Mouse (Mus musculus): ENCODE measurements around the gene Fam72a. TPM values are rescaled to one million over a fixed set of nuclear protein-coding genes. Genes with fewer than 3 reads are reported as not detected.

Gene Fam72a
- polyA plus RNA-seq, 1 experiment from 2014 or later, result 5.7 TPM

- H3K4me3 ChIP-seq, result no peak overlapping the region
- 88% methylated on average over 4 of the region's 4 CpGs for WGBS
Measured at GRCm38 (mm10) chr1:131570391-131570790, 42.7 kb downstream of the Fam72a start.

GRCm38 (mm10) chr1:131573721-131574120, 46.0 kb downstream of the Fam72a start:
- H3K4me3 ChIP-seq, result no peak overlapping the region
- no peaks in the 10 kb centered on the region for H3K36me3 ChIP-seq
- peak; percentile 39 for DNase-seq (ENCODE audit: low spot score)
- 92% methylated on average over 14 of the region's 14 CpGs for WGBS
- H3K4me1 ChIP-seq, result no peaks in the 10 kb centered on the region
- no peaks in the 10 kb centered on the region for H3K9me3 ChIP-seq (replicated peaks)
- H3K27ac ChIP-seq (replicated peaks), result no peak overlapping the region
- H3K27me3 ChIP-seq (ENCODE audit: low read depth, poor library complexity, severe bottlenecking), result no peaks in the 10 kb centered on the region

More at GRCm38 (mm10) chr1:131570391-131570790, 42.7 kb downstream of the Fam72a start:
- Histone ChIP-seq H3K27ac (replicated peaks) (no peak overlapping the region), H3K4me1 (no peaks in the 10 kb centered on the region), H3K27me3 (ENCODE audit: low read depth, poor library complexity, severe bottlenecking) (no peaks in the 10 kb centered on the region), H3K36me3 (no peaks in the 10 kb centered on the region), H3K9me3 (replicated peaks) (no peaks in the 10 kb centered on the region)
- DNase-seq (ENCODE audit: low spot score), result no peak

GRCm38 (mm10) chr1:131578943-131579680, 51.4 kb downstream of the Fam72a start:
- no peaks in the 10 kb centered on the region for H3K9me3 ChIP-seq (replicated peaks)

GRCm38 (mm10) chr1:131580389-131580788, 52.7 kb downstream of the Fam72a start:
- Histone ChIP-seq H3K27ac (replicated peaks) (no peak overlapping the region), H3K4me1 (no peaks in the 10 kb centered on the region), H3K36me3 (no peaks in the 10 kb centered on the region), H3K4me3 (no peak overlapping the region), H3K9me3 (replicated peaks) (no peaks in the 10 kb centered on the region), H3K27me3 (ENCODE audit: low read depth, poor library complexity, severe bottlenecking) (no peaks in the 10 kb centered on the region)
- DNase-seq (ENCODE audit: low spot score), result no peak
- WGBS, result 80% methylated on average over 4 of the region's 4 CpGs

More at GRCm38 (mm10) chr1:131578943-131579680, 51.4 kb downstream of the Fam72a start:
- WGBS, result 88% methylated on average over 17 of the region's 17 CpGs
- no peak for DNase-seq (ENCODE audit: low spot score)
- Histone ChIP-seq H3K36me3 (no peaks in the 10 kb centered on the region), H3K4me3 (no peak overlapping the region), H3K27me3 (ENCODE audit: low read depth, poor library complexity, severe bottlenecking) (no peaks in the 10 kb centered on the region), H3K4me1 (no peaks in the 10 kb centered on the region), H3K27ac (replicated peaks) (no peak overlapping the region)

GRCm38 (mm10) chr1:131583598-131583997, 55.9 kb downstream of the Fam72a start:
- no peak for DNase-seq (ENCODE audit: low spot score)
- H3K4me1 ChIP-seq, result no peaks in the 10 kb centered on the region
- no peaks in the 10 kb centered on the region for H3K9me3 ChIP-seq (replicated peaks)
- no peaks in the 10 kb centered on the region for H3K27me3 ChIP-seq (ENCODE audit: low read depth, poor library complexity, severe bottlenecking)
- H3K27ac ChIP-seq (replicated peaks), result no peak overlapping the region
- no peaks in the 10 kb centered on the region for H3K36me3 ChIP-seq
- 90% methylated on average over 3 of the region's 3 CpGs for WGBS
- H3K4me3 ChIP-seq, result no peak overlapping the region

- Histone ChIP-seq H3K27ac (replicated peaks) (no peak overlapping the region), H3K36me3 (no peaks in the 10 kb centered on the region), H3K4me3 (no peak overlapping the region), H3K4me1 (no peaks in the 10 kb centered on the region), H3K27me3 (ENCODE audit: low read depth, poor library complexity, severe bottlenecking) (no peaks in the 10 kb centered on the region), H3K9me3 (replicated peaks) (no peaks in the 10 kb centered on the region)
- WGBS, result 94% methylated on average over 8 of the region's 8 CpGs
- no peak for DNase-seq (ENCODE audit: low spot score)
Measured at GRCm38 (mm10) chr1:131586836-131587235, 59.1 kb downstream of the Fam72a start.

Small RNAs within 50 kb of the gene (microRNA-seq; reads per million reads assigned to microRNA genes)
- gene Gm24273, result not detected

Other genes starting within 250 kb of the Fam72a start
- 0.54 and 1.2 TPM in 2 replicates for gene Ikbke, start 248.3 kb upstream of the Fam72a start, polyA plus RNA-seq (2016; fragmentation: Nextera tagmentation; extraction: Ambion mirVana)
- gene Srgap2, start 551 bp upstream of the Fam72a start, polyA plus RNA-seq (2016; fragmentation: Nextera tagmentation; extraction: Ambion mirVana), result 16.9 and 18.7 TPM in 2 replicates
- 0.04 TPM in 1 of 2 replicates, not detected in the other for gene Avpr1b, start 71.3 kb downstream of the Fam72a start, polyA plus RNA-seq (2016; fragmentation: Nextera tagmentation; extraction: Ambion mirVana)
- gene Ctse, start 110.4 kb downstream of the Fam72a start, polyA plus RNA-seq (2016; fragmentation: Nextera tagmentation; extraction: Ambion mirVana), result 0.07 TPM in 1 of 2 replicates, not detected in the other
- 0.77 and 1.4 TPM in 2 replicates for gene Rab7b, start 160.8 kb downstream of the Fam72a start, polyA plus RNA-seq (2016; fragmentation: Nextera tagmentation; extraction: Ambion mirVana)
- gene Slc26a9, start 216.1 kb downstream of the Fam72a start, polyA plus RNA-seq (2016; fragmentation: Nextera tagmentation; extraction: Ambion mirVana), result not detected in 2 replicates

Data from midbrain, embryonic 10.5 days (tissue).